Mouse (Mus musculus) embryonic facial prominence, embryonic 14.5 days (tissue): ENCODE measurements around the gene Cbl. TPM values are rescaled to one million over a fixed set of nuclear protein-coding genes. Genes with fewer than 3 reads are reported as not detected.
"Not testable (repeated sequence)": the region's sequence is repeated elsewhere in the genome, so short reads cannot be mapped to it uniquely, and the experiment has no call there.

ENCODE experiments used
- ATAC-seq: fragments of 200-750 bp; cut with Nextera tagmentation; 2 replicates; pipeline ENCODE4 v1.8.0; 2017; ENCODE audit warnings: low read depth, moderate number of reproducible peaks, moderate TSS enrichment
- DNase-seq: peaks from one replicate; pipeline ENCODE4 v3.0.0-alpha.2; 2015; ENCODE audit warnings: low spot score
- H3K27ac ChIP-seq: fragments of 300-500 bp; sonication (generic); replicated peaks from 2 replicates; pipeline ENCODE4 v1.5.1; 2014; ENCODE audit warnings: low read depth, mild to moderate bottlenecking, low read length, moderate library complexity
- H3K27me3 ChIP-seq: fragments of 300-500 bp; sonication (generic); replicated peaks from 2 replicates; pipeline ENCODE4 v1.6.1; 2014; ENCODE audit warnings: low read length; ENCODE audit not compliant: control insufficient read depth, insufficient read depth
- H3K36me3 ChIP-seq: fragments of 300-500 bp; sonication (generic); 2 replicates; pipeline ENCODE4 v1.6.1; 2014; ENCODE audit warnings: low read length, mixed read lengths; ENCODE audit not compliant: control insufficient read depth, insufficient read depth
- H3K4me1 ChIP-seq: fragments of 300-500 bp; sonication (generic); 2 replicates; pipeline ENCODE4 v1.6.1; 2014; ENCODE audit warnings: antibody characterized with exemption, low read length; ENCODE audit not compliant: control insufficient read depth, insufficient read depth
- H3K4me2 ChIP-seq: fragments of 300-500 bp; sonication (generic); 2 replicates; pipeline ENCODE4 v1.6.1; 2014; ENCODE audit warnings: low read depth, mild to moderate bottlenecking, low read length, moderate library complexity, mixed read lengths
- H3K4me3 ChIP-seq: fragments of 300-500 bp; sonication (generic); 2 replicates; pipeline ENCODE4 v1.5.1; 2014; ENCODE audit warnings: low read depth, mild to moderate bottlenecking, low read length
- H3K9ac ChIP-seq: fragments of 300-500 bp; sonication (generic); 2 replicates; pipeline ENCODE4 v1.6.1; 2014; ENCODE audit warnings: low read depth, mild to moderate bottlenecking, low read length, moderate library complexity, mixed read lengths
- H3K9me3 ChIP-seq: fragments of 300-500 bp; sonication (generic); 2 replicates; pipeline ENCODE4 v1.6.1; 2016; ENCODE audit warnings: low read length; ENCODE audit not compliant: control insufficient read depth
- WGBS: fragments of 180-500 bp; shearing (Covaris S2); extraction: QIAGEN DNeasy Blood & Tissue Kit; methylation state at CpG from one replicate; pipeline ENCODE4 v1.1.7; 2014; 5-methylcytosine and 5-hydroxymethylcytosine counted together
- polyA plus RNA-seq: library from polyadenylated mRNA; unstranded; fragments of >200 nt; fragmentation: Nextera tagmentation; extraction: Ambion mirVana; gene quantifications from 2 replicates; pipeline ENCODE4 v1.2.1, GENCODE M21; 2014

Gene Cbl
- polyA plus RNA-seq, 1 experiment from 2014 or later = 15.3 TPM

DNA sequence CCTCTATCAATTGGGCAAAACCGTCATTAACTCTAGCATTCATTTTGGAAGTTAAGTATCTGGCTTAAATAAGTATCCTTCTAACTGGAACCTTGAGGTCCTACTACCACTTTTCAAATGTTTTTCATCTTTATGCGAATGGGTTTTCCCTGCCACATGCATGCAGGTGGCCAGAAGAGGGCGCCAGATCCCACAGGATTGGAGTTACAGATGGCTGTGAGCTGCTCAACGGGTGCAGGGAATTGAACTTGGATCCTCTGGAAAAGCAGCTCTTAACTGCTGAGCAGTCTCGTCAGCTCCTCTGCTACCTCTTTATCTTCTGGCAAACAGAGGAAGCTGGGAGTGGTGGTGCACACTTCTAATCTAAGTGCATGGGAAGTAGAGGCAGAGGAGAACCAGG lies 114.8 kb downstream of the Cbl start:
- H3K36me3 ChIP-seq = no peaks in the 10 kb centered on the region
- H3K4me2 ChIP-seq = no peak overlapping the region
- no peak overlapping the region for H3K9ac ChIP-seq
- DNase-seq (no peak), ATAC-seq (no peak)
- WGBS = 47% methylated on average over 5 of the region's 5 CpGs
- no peak overlapping the region for H3K27ac ChIP-seq
- H3K9me3 ChIP-seq = no peaks in the 10 kb centered on the region
- H3K27me3 ChIP-seq = no peaks in the 10 kb centered on the region
- no peak overlapping the region for H3K4me3 ChIP-seq
- no peaks in the 10 kb centered on the region for H3K4me1 ChIP-seq

DNA sequence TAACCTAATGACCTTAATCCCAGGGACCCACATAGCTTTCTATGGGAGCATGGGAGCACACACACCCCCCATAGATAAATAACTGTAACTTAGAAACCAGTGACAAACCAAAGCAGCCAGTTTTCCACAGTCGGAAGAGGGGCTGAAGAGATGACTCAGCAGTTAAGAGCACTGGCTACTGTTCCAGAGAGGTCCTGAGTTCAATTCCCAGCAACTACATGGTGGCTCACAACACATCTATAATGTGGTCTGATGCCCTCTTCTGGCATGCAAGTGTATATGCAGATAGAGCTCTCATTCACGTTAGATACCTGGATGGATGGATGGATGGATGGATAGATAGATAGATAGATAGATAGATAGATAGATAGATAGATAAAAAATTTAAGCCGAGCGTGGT lies 117.7 kb downstream of the Cbl start:
- no peak overlapping the region for H3K9ac ChIP-seq
- H3K4me1 ChIP-seq = no peaks in the 10 kb centered on the region
- no peaks in the 10 kb centered on the region for H3K9me3 ChIP-seq
- no peak for ATAC-seq
- no peak overlapping the region for H3K4me2 ChIP-seq
- 83% methylated on average over 4 of the region's 4 CpGs for WGBS
- DNase-seq = no peak
- no peak overlapping the region for H3K4me3 ChIP-seq
- no peaks in the 10 kb centered on the region for H3K27me3 ChIP-seq
- no peaks in the 10 kb centered on the region for H3K36me3 ChIP-seq
- no peak overlapping the region for H3K27ac ChIP-seq

DNA sequence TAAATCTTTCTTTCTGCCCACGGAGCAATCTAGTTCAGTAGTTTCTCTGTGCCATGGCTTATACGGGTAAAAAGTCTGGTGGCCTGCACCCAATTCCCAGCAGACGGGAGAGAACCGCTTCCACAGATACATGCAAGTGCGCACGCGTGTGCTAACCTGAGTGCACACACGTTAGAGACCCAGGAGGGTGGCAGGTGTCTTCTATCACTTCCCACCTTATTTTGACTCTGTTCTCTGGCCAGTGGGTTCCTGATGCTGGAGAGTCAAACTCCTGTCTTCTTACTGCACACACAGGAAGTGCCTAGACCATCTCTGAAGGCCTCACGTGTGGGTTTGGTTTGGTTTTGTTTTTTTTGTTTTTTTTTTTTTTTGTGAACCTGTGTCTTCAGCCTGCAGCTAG lies 118.2 kb downstream of the Cbl start:
- Histone ChIP-seq H3K4me2 (no peak overlapping the region), H3K36me3 (no peaks in the 10 kb centered on the region), H3K4me1 (peaks cover 1% of the 10 kb centered on the region), H3K9me3 (no peaks in the 10 kb centered on the region), H3K27me3 (no peaks in the 10 kb centered on the region), H3K9ac (no peak overlapping the region), H3K4me3 (no peak overlapping the region), H3K27ac (no peak overlapping the region)
- WGBS = 85% methylated on average over 9 of the region's 9 CpGs
- no peak for ATAC-seq
- DNase-seq = no peak

DNA sequence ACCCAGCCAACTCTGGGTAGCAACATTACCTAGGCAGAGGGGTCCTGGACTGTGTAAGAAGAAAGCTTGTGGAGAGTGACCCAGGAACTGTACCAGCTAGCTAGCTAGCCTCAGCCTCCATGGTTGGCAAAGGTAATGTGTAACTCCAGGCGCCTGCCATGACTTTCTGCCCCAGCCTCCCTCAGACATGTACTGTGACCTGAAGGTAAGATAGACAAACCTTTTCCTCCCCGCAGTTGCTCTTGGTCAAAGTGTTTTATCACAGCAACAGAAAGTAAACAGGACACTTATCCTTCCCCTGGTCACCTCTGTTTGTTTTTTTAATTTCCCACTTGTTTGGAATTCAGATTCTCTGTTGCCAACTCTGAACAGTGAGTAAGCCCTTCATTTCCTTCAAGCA lies 119.4 kb downstream of the Cbl start:
- WGBS = 92% methylated on average over 2 of the region's 2 CpGs
- H3K27ac ChIP-seq = no peak overlapping the region

DNA sequence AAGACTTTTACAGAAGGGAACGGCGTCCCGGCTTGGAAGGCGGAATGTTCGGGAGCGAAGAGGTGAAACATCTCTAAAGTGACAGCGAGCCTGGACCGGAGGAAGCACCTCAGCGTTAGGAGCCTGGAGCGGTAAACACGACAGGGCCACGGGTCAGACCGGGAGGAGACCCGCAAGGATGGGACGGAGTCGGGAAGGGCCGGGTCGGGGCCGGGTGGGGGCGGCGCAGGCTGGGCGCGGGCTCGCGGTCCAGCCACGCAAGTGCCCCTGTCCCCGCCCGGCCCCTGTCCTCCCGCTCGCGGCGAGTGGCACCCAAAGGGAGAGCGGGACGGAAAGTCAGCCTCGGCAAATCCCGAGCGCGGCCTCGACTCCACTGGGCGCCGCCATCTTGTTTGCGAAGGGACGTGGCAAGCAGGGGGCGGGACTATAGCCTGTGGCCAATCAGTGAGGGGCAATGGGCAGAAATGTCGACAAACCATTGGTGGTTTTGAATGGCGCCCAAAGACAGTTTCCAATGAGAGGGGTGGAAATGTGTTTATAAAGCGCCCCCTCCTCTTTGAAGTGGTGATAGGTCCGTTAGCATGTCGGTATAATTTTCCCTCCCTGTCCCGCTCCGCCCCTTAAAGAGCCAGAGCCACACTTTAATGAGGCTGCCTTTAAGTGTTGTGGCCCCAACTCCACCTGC lies 120.6 kb downstream of the Cbl start, which contains the start of the genes Gm49380 and Rnf26:
TSS of gene Gm49380 (minus strand) at position 396 of the 685 bp plus-strand sequence.
TSS of gene Rnf26 (minus strand) at position 413 of the 685 bp plus-strand sequence.
- ATAC-seq (peak; percentile 96), DNase-seq (peak; percentile 99)
- peaks cover 4% of the 10 kb centered on the region; the same call in 1 of the 2 replicates for H3K36me3 ChIP-seq
- peak within 1 kb of the TSS; percentile 53 for H3K4me2 ChIP-seq
- H3K9ac ChIP-seq = peak within 1 kb of the TSS; percentile 91
- H3K4me1 ChIP-seq = peaks cover 25% of the 10 kb centered on the region
- H3K27ac ChIP-seq = peak within 1 kb of the TSS; percentile 70
- peak within 1 kb of the TSS; percentile 74 for H3K4me3 ChIP-seq
- WGBS = under 1% methylated on average over 30 of the region's 51 CpGs
- no peaks in the 10 kb centered on the region for H3K9me3 ChIP-seq
- no peaks in the 10 kb centered on the region for H3K27me3 ChIP-seq

More for the DNA sequence above, 119.4 kb downstream of the Cbl start:
- peaks cover 12% of the 10 kb centered on the region for H3K4me1 ChIP-seq
- DNase-seq (no peak), ATAC-seq (no peak)
- H3K4me3 ChIP-seq = no peak overlapping the region
- H3K9me3 ChIP-seq = no peaks in the 10 kb centered on the region
- H3K27me3 ChIP-seq = no peaks in the 10 kb centered on the region
- no peaks in the 10 kb centered on the region for H3K36me3 ChIP-seq
- no peak overlapping the region for H3K9ac ChIP-seq
- no peak overlapping the region for H3K4me2 ChIP-seq

DNA sequence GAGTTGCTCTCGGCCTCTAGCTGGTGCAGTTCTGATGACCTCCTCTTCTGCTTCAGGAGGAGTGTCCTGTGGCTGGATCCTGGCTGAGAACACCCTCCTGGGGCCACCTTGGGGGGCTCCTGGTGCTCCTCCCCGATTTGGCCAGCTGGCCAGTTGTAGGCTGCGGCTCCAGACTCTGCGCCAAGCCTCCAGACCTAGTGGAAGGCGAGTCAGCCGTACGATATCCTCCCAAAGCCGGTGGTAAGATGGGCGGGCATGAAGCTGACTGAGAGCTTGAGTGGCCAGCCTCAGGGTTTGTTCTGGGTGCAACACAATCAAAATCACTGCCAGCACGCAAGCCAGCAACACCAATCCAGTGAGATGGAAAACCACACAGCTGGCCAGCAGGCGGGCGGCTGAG lies 121.9 kb downstream of the Cbl start:
- Histone ChIP-seq H3K4me3 (peak overlapping the region; percentile 74), H3K9ac (peak overlapping the region; percentile 48; the same call in 1 of the 2 replicates), H3K4me1 (peaks cover 35% of the 10 kb centered on the region), H3K4me2 (peak overlapping the region; percentile 53)
- not testable (repeated sequence) for ATAC-seq, H3K27ac ChIP-seq, DNase-seq, H3K36me3 ChIP-seq, H3K9me3 ChIP-seq, H3K27me3 ChIP-seq
- WGBS = 59% methylated on average over 6 of the region's 12 CpGs

DNA sequence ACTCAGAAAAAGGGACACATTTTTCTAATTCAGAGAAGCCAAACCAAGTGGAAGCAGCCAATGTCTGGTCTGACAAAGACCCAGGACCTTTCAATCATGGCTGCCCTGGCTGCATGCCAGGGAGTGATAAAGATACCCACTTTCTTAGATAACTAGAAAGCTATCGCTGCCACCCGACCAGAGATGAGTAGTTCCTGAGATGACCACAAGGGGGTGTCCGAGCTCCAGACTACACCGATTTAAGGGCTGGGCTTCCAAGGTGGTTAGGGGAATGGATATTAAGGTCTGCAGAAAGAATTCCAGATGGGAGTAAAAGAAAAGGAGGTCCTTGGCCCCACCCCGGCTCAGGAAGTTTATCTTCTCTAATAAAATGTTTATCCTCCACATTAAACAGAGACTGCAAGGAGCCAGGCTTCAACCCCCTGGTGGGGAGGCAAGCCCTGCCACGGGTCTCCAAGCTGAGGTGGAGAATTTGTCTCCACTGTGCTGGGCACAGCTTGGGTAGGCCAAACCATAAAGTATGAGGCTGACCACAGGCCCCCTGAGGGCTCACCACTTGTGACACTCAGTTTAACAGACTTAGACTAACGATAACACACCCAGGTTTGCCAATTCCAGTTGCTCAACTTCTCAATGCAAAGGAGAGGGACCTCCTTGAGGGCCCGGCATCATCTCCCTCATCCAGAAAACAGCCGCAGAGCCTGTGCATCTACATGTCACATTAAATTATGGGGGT lies 124.3 kb downstream of the Cbl start:
- peak overlapping the region; percentile 51 for H3K4me2 ChIP-seq
- no peaks in the 10 kb centered on the region for H3K27me3 ChIP-seq
- peak overlapping the region; percentile 10; the same call in 1 of the 2 replicates for H3K4me3 ChIP-seq
- WGBS = 24% methylated on average over 9 of the region's 9 CpGs
- peaks cover 40% of the 10 kb centered on the region for H3K4me1 ChIP-seq
- H3K36me3 ChIP-seq = peaks cover 14% of the 10 kb centered on the region
- no peak overlapping the region for H3K27ac ChIP-seq
- 0 out of 2 replicates have a peak overlapping the region, but pooled peaks have one; percentile 26 for H3K9ac ChIP-seq
- peak; percentile 68 for DNase-seq
- H3K9me3 ChIP-seq = no peaks in the 10 kb centered on the region
- ATAC-seq = no peak

DNA sequence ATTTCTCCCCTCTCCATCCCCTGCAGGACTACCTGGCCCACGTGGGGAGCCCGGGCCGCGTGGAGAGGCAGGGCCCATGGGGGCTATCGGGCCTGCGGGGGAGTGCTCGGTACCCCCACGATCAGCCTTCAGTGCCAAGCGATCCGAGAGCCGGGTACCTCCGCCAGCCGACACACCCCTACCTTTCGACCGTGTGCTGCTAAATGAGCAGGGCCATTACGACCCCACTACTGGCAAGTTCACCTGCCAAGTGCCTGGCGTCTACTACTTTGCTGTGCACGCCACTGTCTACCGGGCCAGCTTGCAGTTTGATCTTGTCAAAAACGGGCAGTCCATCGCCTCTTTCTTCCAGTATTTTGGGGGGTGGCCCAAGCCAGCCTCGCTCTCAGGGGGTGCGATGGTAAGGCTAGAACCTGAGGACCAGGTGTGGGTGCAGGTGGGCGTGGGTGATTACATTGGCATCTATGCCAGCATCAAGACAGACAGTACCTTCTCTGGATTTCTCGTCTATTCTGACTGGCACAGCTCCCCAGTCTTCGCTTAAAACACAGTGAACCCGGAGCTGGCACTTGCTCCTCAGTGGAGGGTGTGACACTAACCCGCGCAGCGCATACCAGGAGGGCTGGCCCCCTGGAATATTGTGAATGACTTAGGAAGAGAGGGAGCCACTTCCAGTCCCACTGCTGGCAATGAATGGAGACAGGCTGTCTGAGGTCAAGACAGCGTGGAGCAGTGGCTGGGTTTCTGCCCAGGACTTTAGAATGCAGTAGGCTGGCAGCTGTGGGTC lies 125.4 kb downstream of the Cbl start:
- H3K4me2 ChIP-seq = peak overlapping the region; percentile 51
- no peak overlapping the region for H3K4me3 ChIP-seq
- H3K27me3 ChIP-seq = no peaks in the 10 kb centered on the region
- ATAC-seq = no peak
- H3K27ac ChIP-seq = no peak overlapping the region
- H3K9ac ChIP-seq = peak overlapping the region; percentile 43; the same call in 1 of the 2 replicates
- H3K36me3 ChIP-seq = peaks cover 20% of the 10 kb centered on the region
- no peaks in the 10 kb centered on the region for H3K9me3 ChIP-seq
- H3K4me1 ChIP-seq = peaks cover 40% of the 10 kb centered on the region
- no peak for DNase-seq
- 84% methylated on average over 28 of the region's 31 CpGs for WGBS
